Mouse (Mus musculus): Measurements from ENCODE around the gene Cideb. TPM values are rescaled to one million over a fixed set of nuclear protein-coding genes. Genes with fewer than 3 reads are reported as not detected.
"Not testable (repeated sequence)": the region's sequence is repeated elsewhere in the genome, so short reads cannot be mapped to it uniquely, and the experiment has no call there.

Gene Cideb
- polyA plus RNA-seq, 1 experiment from 2014 or later = 0.25 TPM

DNA sequence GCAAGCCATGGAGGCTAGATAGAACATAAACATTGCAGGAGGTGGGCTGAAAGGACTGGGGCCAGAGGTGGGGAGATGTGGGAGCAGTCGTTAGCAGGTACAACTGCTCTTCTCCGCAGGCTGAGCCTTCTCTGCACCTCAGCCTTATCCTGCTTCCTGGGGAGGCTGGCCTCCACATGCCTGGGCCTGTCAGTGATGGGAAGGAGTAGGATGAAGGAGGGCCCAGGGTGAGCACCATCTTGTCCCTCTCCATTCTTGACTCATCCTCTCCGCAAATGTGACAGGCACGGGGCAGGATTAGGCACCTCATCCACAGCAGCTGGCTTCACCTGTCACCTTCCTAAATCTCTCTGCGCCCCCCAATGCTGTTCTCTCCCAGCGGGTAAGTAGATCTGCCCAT, 2.9 kb upstream of the Cideb start, which contains the start of gene Ltb4r2:
Gene Ltb4r2, plus strand, starts transcription at position 266 of the 400 bp plus-strand sequence.
- no peaks in the 10 kb centered on the region for H3K9me3 ChIP-seq
- H3K27me3 ChIP-seq = peaks cover 58% of the 10 kb centered on the region
- H3K9ac ChIP-seq = peak within 1 kb of the TSS; percentile 83
- H3K27ac ChIP-seq = peak within 1 kb of the TSS; percentile 72
- H3K4me1 ChIP-seq (replicated peaks) = peaks cover 29% of the 10 kb centered on the region
- peak within 1 kb of the TSS; percentile 86 for H3K4me2 ChIP-seq
- ATAC-seq (ENCODE audit: low FRiP score) = no peak
- 76% methylated on average over 6 of the region's 6 CpGs for WGBS
- peaks cover 8% of the 10 kb centered on the region for H3K36me3 ChIP-seq
- peak within 1 kb of the TSS; percentile 55 for H3K4me3 ChIP-seq

DNA sequence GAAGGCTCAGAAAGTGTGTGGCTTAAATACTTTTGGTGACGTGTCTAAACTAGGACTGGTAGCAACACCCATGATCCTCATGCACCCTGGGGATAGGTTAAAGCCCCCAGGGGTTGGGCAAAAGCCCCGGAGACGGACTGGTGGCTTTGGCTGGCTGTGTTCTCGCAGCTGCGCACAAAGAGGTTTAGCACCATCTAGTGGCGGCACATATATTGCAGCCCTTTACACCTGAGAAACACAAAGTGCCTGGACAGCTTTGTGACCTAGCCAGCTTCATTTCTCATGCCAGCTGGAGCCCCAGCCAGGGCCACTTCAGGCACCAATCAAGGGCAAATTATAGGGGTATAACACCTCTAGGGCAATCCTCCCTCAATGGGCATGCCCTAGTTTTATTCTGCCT, 1.9 kb upstream of the Cideb start:
- ATAC-seq (ENCODE audit: low FRiP score) = peak; percentile 32; the same call in 1 of the 2 replicates
- WGBS = under 1% methylated on average over 6 of the region's 6 CpGs
- H3K27ac ChIP-seq, H3K4me3 ChIP-seq, H3K9ac ChIP-seq, H3K9me3 ChIP-seq: not testable (repeated sequence)
- H3K27me3 ChIP-seq = peaks cover 48% of the 10 kb centered on the region
- peaks cover 29% of the 10 kb centered on the region for H3K4me1 ChIP-seq (replicated peaks)
- H3K36me3 ChIP-seq = peaks cover 18% of the 10 kb centered on the region
- H3K4me2 ChIP-seq = peak overlapping the region; percentile 17; the same call in 1 of the 2 replicates

DNA sequence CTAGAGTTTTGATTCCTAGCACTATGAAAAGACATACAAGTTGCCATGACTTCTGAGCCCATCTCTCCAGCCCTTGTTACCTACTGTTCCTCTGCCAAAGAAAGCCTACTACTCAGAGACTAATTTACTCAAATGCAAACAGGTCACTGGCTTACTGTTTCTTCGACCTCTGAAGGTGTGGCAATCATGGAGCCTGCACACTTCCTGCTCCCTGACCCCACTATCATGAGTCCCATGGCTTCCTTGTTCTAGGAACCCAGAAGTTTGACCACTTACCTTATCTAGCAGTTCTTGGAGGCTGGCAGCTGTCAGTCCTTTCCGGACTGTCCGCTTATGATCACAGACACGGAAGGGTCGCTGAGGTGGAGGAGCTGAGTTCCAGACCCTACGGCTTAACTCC, 692 bp downstream of the Cideb start:
- Histone ChIP-seq H3K9me3 (no peaks in the 10 kb centered on the region), H3K4me2 (no peak overlapping the region), H3K36me3 (peaks cover 44% of the 10 kb centered on the region), H3K27me3 (peaks cover 22% of the 10 kb centered on the region), H3K27ac (no peak overlapping the region), H3K9ac (no peak overlapping the region), H3K4me3 (no peak overlapping the region), H3K4me1 (replicated peaks) (peaks cover 24% of the 10 kb centered on the region)
- ATAC-seq (ENCODE audit: low FRiP score) = no peak
- WGBS = 90% methylated on average over 6 of the region's 6 CpGs

DNA sequence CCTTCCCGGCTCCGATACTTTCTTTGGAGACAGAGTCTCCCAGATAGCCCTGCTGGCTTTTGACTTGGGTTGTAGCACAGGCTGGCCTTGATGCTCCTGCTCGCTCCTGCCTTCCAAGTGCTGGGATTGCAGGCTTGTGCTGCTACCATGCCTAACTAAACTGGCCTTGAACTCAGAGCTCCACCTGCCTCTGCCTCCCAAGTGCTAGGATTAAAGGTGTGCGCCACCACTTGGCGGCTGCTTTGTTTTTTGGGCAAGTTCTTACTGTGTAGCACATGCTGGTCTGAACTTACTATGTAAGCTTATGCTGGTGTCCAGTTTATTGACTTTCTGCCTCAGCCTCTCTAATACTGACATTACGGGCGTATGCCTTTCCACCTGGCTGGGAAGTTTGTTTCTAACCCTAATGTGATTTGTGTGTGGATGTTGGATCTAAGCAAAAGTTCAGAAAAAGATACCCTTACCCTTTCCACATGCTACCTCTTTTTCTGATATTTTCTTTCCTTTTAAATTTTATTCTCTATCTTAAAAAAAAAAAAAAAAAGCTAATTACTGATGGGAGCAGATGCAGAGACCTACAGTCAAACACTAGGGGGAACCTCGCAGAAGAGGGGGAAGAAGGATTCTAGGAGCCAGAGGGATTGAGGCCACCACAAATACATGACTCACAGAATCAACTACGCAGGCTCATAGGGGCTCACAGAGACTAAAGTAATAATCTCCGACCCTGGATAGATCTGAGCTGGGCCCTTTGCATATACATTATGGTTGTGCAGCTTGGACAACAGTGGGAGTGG, 11.0 kb downstream of the Cideb start:
- Histone ChIP-seq H3K4me1 (replicated peaks) (peaks cover 43% of the 10 kb centered on the region), H3K4me3 (peak overlapping the region; percentile 59), H3K4me2 (peak overlapping the region; percentile 99), H3K36me3 (peaks cover 37% of the 10 kb centered on the region), H3K27me3 (no peaks in the 10 kb centered on the region), H3K27ac (no peak overlapping the region), H3K9ac (no peak overlapping the region), H3K9me3 (no peaks in the 10 kb centered on the region)
- 91% methylated on average over 10 of the region's 10 CpGs for WGBS
- no peak for ATAC-seq (ENCODE audit: low FRiP score)

DNA sequence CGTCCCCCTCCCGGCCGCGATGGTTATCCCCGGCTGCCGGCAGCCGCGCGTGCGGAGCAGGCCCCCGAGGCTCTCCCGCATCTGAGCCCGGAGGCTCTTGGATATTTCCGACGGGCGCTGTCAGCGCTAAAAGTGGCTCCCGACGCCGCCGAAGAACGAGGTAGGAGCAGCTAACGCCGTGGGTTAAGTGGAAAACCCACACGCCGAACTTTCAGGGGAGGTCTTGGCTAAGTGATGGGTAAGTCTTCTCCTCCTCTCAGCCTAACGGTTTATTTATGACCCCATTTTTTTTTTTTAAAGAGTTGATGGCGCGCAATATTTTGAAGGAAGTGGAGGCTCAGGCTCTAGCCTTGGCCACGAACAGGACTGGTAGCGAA, 12.4 kb downstream of the Cideb start:
- Histone ChIP-seq H3K4me2 (peak overlapping the region; percentile 99), H3K27ac (peak overlapping the region; percentile 64), H3K9me3 (no peaks in the 10 kb centered on the region), H3K4me3 (peak overlapping the region; percentile 59), H3K36me3 (peaks cover 31% of the 10 kb centered on the region), H3K27me3 (no peaks in the 10 kb centered on the region), H3K4me1 (replicated peaks) (peaks cover 46% of the 10 kb centered on the region), H3K9ac (peak overlapping the region; percentile 77)
- under 1% methylated on average over 31 of the region's 31 CpGs for WGBS
- no peak; the same call in 1 of the 2 replicates for ATAC-seq (ENCODE audit: low FRiP score)

DNA sequence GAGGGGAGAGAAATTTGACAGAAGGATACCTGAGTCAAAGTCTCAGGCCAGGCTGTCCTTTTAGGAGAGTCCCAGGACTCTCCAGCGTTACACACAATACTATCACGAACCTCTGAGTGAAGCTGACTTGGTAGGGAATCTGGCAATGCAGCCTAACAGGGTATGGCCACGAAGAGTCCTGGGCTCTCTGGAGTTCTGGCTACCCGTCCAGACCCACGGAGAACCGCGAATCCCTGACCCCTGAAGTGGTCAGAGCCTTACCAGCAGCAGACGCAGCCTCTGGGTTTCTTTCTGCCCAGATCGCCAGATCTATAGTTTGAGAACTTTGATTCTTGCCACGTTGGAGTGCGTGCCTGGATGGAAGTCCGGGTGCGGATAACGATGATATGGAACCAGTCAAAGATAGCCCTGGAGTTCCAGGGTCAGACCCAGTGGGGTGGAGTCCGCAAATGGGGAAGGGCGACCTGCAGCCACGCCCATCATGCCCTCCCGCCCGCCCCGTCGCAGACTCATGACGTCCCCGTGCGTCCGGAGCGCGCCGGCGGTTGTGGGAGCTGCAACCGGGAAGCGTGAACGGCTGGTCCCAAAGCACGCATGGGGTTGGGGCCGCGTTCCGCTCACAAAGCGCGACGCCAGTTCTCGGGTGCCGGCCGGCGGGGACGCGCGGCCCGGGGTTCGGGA, 12.9 kb downstream of the Cideb start, which contains the start of the genes Dhrs1 and Nop9:
Gene Dhrs1, minus strand, starts transcription at position 511 of the 681 bp plus-strand sequence.
Gene Nop9, plus strand, starts transcription at position 514 of the 681 bp plus-strand sequence.
- 1% methylated on average over 48 of the region's 48 CpGs for WGBS
- H3K36me3 ChIP-seq = peaks cover 31% of the 10 kb centered on the region
- H3K4me2 ChIP-seq = peak within 1 kb of the TSS; percentile 99
- H3K9me3 ChIP-seq = no peaks in the 10 kb centered on the region
- peak within 1 kb of the TSS; percentile 64 for H3K27ac ChIP-seq
- H3K27me3 ChIP-seq = no peaks in the 10 kb centered on the region
- peak within 1 kb of the TSS; percentile 59 for H3K4me3 ChIP-seq
- H3K4me1 ChIP-seq (replicated peaks) = peaks cover 46% of the 10 kb centered on the region
- peak within 1 kb of the TSS; percentile 77 for H3K9ac ChIP-seq
- ATAC-seq (ENCODE audit: low FRiP score) = peak; percentile 83

DNA sequence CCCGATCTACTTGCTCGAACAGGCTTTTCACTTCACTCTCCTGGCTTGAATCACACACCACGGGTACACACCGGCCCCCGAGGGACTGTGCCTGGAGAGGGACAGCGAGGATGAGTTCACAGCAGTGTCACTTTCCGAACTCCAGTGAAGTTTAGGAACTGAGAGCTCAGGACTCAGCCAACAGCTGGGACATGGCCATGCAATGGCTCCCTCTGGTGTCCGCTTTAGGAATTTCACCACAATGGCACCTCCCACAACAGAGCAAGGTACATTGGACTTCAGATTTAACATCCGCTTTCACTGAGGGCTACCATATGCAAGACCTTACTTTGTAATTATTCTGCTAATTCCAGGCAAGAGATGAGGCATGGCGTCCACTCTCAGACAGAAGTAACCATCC, 14.5 kb downstream of the Cideb start:
- peak overlapping the region; percentile 43; the same call in 1 of the 2 replicates for H3K9ac ChIP-seq

DNA sequence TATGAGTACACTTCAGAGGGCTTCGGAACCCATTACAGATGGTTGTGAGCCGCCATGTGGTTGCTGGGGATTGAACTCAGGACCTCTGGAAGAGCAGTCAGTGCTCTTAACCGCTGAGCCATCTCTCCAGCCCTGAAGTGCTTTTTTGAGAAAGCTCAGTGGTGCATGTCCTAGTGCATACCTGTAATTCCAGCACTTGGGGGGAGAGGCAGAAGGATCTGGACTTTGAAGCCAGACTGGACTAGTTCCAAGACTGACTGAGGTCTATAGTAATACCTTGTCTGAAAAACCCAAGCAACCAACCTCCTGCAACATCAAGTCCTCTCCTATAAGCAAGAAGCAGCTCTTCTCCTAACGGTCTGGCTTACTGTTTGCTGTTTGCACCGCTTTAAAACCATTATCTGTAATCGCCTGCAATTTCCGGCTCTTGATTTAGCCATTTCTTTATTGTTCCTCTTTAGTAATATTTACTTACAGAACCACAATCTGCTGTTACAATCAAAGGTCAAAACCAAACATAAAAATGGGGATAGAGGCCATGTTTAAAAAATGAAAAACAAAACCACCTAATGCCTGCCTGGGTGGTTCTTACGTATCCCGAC, 21.1 kb downstream of the Cideb start:
- Histone ChIP-seq H3K27ac (no peak overlapping the region), H3K9me3 (no peaks in the 10 kb centered on the region), H3K4me2 (no peak overlapping the region), H3K27me3 (no peaks in the 10 kb centered on the region), H3K4me1 (replicated peaks) (peaks cover 3% of the 10 kb centered on the region; the same call in 1 of the 2 replicates), H3K36me3 (peaks cover 42% of the 10 kb centered on the region), H3K4me3 (no peak overlapping the region), H3K9ac (no peak overlapping the region)
- WGBS = 92% methylated on average over 9 of the region's 9 CpGs
- ATAC-seq (ENCODE audit: low FRiP score) = no peak

More for the DNA sequence above, 14.5 kb downstream of the Cideb start:
- Histone ChIP-seq H3K27me3 (no peaks in the 10 kb centered on the region), H3K36me3 (peaks cover 35% of the 10 kb centered on the region), H3K4me3 (no peak overlapping the region; the same call in 1 of the 2 replicates), H3K4me1 (replicated peaks) (peaks cover 46% of the 10 kb centered on the region), H3K27ac (no peak overlapping the region), H3K4me2 (peak overlapping the region; percentile 18), H3K9me3 (no peaks in the 10 kb centered on the region)
- 23% methylated on average over 10 of the region's 10 CpGs for WGBS
- peak; percentile 60 for ATAC-seq (ENCODE audit: low FRiP score)

DNA sequence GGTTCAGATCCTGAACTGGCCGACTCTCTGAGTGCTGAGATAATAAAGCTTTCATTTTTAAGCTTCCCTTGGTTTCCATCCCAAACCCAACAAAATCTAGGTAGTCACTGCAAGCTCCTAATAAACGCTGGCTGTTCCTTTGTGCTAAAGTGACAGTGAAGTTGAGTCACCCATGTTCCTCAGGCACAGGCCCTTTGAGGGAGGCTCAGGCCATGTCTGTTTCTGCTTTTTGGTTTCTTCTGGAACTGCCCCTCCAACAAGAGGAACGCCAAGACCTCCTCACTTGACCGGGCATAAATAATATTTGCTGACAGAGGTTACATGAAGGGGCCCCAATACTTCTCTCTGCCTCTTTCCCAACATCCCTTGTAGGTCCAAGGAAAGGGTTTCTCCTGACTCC, 22.5 kb downstream of the Cideb start:
- Histone ChIP-seq H3K9me3 (no peaks in the 10 kb centered on the region), H3K27ac (no peak overlapping the region), H3K4me3 (no peak overlapping the region), H3K4me2 (no peak overlapping the region), H3K9ac (no peak overlapping the region), H3K4me1 (replicated peaks) (no peaks in the 10 kb centered on the region), H3K27me3 (no peaks in the 10 kb centered on the region), H3K36me3 (peaks cover 33% of the 10 kb centered on the region)
- 87% methylated on average over 4 of the region's 4 CpGs for WGBS
- ATAC-seq (ENCODE audit: low FRiP score) = no peak

DNA sequence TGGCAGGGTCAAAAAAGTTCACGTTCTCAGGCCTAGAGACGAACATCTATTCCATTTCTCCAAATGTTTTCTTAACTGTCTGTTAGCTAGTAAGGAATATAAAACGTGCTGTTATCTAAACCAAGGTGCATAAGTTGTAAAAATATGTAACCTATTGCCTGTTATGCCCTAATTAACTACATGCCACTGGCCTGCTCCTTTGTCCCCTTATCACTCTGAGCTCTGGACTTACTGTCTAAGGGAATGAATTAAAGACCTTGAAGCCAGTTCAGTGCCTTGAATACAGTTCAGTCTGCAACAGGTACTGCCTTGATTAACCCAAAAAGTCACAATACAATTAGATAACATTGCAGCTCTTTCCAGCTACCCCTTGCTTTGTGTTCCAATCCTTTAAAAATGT, 22.9 kb downstream of the Cideb start:
- Histone ChIP-seq H3K9me3 (no peaks in the 10 kb centered on the region), H3K27me3 (no peaks in the 10 kb centered on the region), H3K27ac (no peak overlapping the region), H3K4me1 (replicated peaks) (no peaks in the 10 kb centered on the region), H3K36me3 (peaks cover 29% of the 10 kb centered on the region), H3K4me2 (no peak overlapping the region), H3K9ac (no peak overlapping the region), H3K4me3 (no peak overlapping the region)
- 67% methylated on average over 3 of the region's 3 CpGs for WGBS
- no peak for ATAC-seq (ENCODE audit: low FRiP score)

DNA sequence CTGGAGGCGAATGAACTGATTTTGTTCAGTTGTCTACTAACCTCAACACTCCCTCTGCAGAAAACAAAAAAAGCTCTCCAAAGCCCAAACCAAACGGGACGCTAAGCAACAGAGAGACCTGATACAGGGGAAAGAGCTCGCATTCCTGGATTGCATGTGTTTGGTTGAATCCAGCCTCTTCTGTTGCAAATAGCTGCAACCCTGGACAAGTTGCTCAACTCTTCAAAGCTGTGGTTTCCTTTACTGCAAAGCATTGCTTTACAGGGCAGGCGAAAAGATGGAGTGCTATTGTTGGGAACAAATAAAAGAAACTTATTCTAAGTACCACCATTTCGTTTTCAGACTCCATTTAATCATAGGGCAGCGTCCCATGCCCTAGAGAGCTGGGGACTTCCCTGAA, 23.4 kb downstream of the Cideb start:
- H3K4me1 ChIP-seq (replicated peaks) = no peaks in the 10 kb centered on the region
- no peaks in the 10 kb centered on the region for H3K9me3 ChIP-seq
- no peaks in the 10 kb centered on the region for H3K27me3 ChIP-seq
- WGBS = 74% methylated on average over 7 of the region's 7 CpGs
- ATAC-seq (ENCODE audit: low FRiP score) = no peak
- no peak overlapping the region for H3K27ac ChIP-seq
- H3K4me3 ChIP-seq = no peak overlapping the region
- H3K4me2 ChIP-seq = no peak overlapping the region
- no peak overlapping the region for H3K9ac ChIP-seq
- H3K36me3 ChIP-seq = peaks cover 24% of the 10 kb centered on the region

DNA sequence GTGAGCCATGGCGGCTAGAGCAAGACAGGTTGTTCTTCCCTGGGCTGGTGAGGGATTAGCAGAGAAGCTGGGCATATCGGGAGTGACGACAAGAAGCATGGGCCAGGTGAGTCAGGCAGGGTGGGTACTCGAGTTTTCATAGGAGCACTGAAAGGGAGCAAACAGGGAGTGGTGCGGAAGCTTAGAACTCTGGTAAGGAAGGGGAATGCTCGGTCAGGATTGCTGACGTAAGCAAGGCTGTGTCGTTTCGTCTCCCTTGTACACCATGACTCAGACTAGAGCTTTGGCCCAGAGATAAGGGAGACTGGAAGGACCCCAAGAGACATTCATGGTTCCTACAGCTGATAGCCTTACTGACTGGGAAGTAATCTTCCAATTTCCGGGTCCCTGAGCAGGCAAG, 24.4 kb downstream of the Cideb start:
- H3K27ac ChIP-seq = no peak overlapping the region
- H3K36me3 ChIP-seq = peaks cover 14% of the 10 kb centered on the region
- H3K4me3 ChIP-seq = no peak overlapping the region
- 85% methylated on average over 10 of the region's 10 CpGs for WGBS
- H3K4me1 ChIP-seq (replicated peaks) = no peaks in the 10 kb centered on the region
- no peaks in the 10 kb centered on the region for H3K9me3 ChIP-seq
- H3K4me2 ChIP-seq = no peak overlapping the region
- no peak for ATAC-seq (ENCODE audit: low FRiP score)
- no peak overlapping the region for H3K9ac ChIP-seq
- no peaks in the 10 kb centered on the region for H3K27me3 ChIP-seq

Data from hindbrain, embryonic 13.5 days (tissue).